Mouse (Mus musculus) hindbrain, embryonic 12.5 days (tissue): ENCODE data around the gene Gm8271. TPM values are rescaled to one million over a fixed set of nuclear protein-coding genes. Genes with fewer than 3 reads are reported as not detected.
"Not testable (repeated sequence)": the region's sequence is repeated elsewhere in the genome, so short reads cannot be mapped to it uniquely, and the experiment has no call there.

ENCODE experiments used
- ATAC-seq: fragments of 200-750 bp; cut with Nextera tagmentation; 2 replicates; pipeline ENCODE4 v1.8.0; 2017; ENCODE audit warnings: moderate TSS enrichment; ENCODE audit not compliant: low FRiP score
- H3K27ac ChIP-seq: fragments of 300-500 bp; sonication (generic); 2 replicates; pipeline ENCODE4 v1.5.1; 2016; ENCODE audit warnings: mild to moderate bottlenecking
- H3K27me3 ChIP-seq: fragments of 300-500 bp; sonication (generic); 2 replicates; pipeline ENCODE4 v1.6.1; 2016; ENCODE audit warnings: mild to moderate bottlenecking
- H3K36me3 ChIP-seq: fragments of 300-500 bp; sonication (generic); 2 replicates; pipeline ENCODE4 v1.6.1; 2016; ENCODE audit warnings: mild to moderate bottlenecking
- H3K4me1 ChIP-seq: fragments of 300-500 bp; sonication (generic); 2 replicates; pipeline ENCODE4 v1.6.1; 2016
- H3K4me2 ChIP-seq: fragments of 300-500 bp; sonication (generic); replicated peaks from 2 replicates; pipeline ENCODE4 v1.6.1; 2016; ENCODE audit warnings: mild to moderate bottlenecking
- H3K4me3 ChIP-seq: fragments of 300-500 bp; sonication (generic); 2 replicates; pipeline ENCODE4 v1.5.1; 2016; ENCODE audit warnings: mild to moderate bottlenecking
- H3K9ac ChIP-seq: fragments of 300-500 bp; sonication (generic); 2 replicates; pipeline ENCODE4 v1.6.1; 2016; ENCODE audit warnings: mild to moderate bottlenecking, moderate library complexity
- H3K9me3 ChIP-seq: fragments of 300-500 bp; sonication (generic); replicated peaks from 2 replicates; pipeline ENCODE4 v1.6.1; 2016; ENCODE audit warnings: mild to moderate bottlenecking
- WGBS: fragments of 180-500 bp; shearing (Covaris S2); methylation state at CpG from one replicate; pipeline ENCODE4 v1.1.7; 2016; 5-methylcytosine and 5-hydroxymethylcytosine counted together
- polyA plus RNA-seq: library from polyadenylated mRNA; unstranded; fragments of >200 nt; fragmentation: Nextera tagmentation; extraction: Ambion mirVana; gene quantifications from 2 replicates; pipeline ENCODE4 v1.2.1, GENCODE M21; 2016

Gm8271 gene
- not detected in 2 replicates for polyA plus RNA-seq

DNA sequence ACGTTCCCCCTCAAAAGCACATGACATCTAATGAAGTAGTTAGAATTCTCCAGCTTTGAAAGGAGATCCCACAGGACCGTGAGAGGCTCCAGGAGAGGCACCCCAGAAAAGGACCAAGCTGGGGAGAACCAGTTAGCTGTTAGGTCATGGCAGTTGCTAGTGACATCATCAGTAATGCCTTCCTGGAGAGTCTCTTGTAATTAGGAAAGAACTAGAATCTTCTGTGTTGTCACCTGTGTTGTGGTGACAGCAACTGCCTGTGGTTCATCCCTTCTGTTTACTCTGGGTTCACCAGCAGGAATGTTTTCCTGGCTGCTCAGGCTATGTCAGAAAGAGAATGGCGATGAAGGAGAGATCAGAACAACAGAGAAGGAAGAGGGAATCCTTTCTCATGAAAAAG is at the start of gene Gm8271:
Gene Gm8271 (plus strand): TSS at position 301 of the 400 bp plus-strand sequence.
- H3K9ac ChIP-seq, H3K36me3 ChIP-seq, H3K27me3 ChIP-seq, H3K27ac ChIP-seq, ATAC-seq, H3K4me3 ChIP-seq, H3K9me3 ChIP-seq, H3K4me1 ChIP-seq, H3K4me2 ChIP-seq: not testable (repeated sequence)
- WGBS: no CpG with 5 or more reads among the region's 3 CpGs

- WGBS: no CpG with 5 or more reads among the region's 1 CpGs
- H3K9me3 ChIP-seq: not testable (repeated sequence)
Measured at GRCm38 (mm10) chr14:5164235-5164634, 21.4 kb upstream of the Gm8271 start, which contains the start of gene Gm3317. Gene Gm3317, plus strand, starts transcription at chr14:5164535.

More at GRCm38 (mm10) chr14:5164235-5164634, 21.4 kb upstream of the Gm8271 start, which contains the start of gene Gm3317:
- H3K4me3 ChIP-seq, ATAC-seq, H3K27ac ChIP-seq, H3K9ac ChIP-seq, H3K4me1 ChIP-seq, H3K4me2 ChIP-seq, H3K27me3 ChIP-seq, H3K36me3 ChIP-seq: not testable (repeated sequence)

Other genes starting within 250 kb of the Gm8271 start
- gene Gm8297, start 201.9 kb upstream of the Gm8271 start, polyA plus RNA-seq: not detected in 2 replicates
- not detected in 2 replicates for gene Gm3298, start 169.9 kb upstream of the Gm8271 start, polyA plus RNA-seq
- gene 4930555G01Rik, start 135.2 kb upstream of the Gm8271 start, polyA plus RNA-seq: not detected in 2 replicates
- 1.9 and 3.8 TPM in 2 replicates for gene Gm8281, start 114.8 kb upstream of the Gm8271 start, polyA plus RNA-seq
- not detected in 2 replicates for gene Gm8279, start 54.3 kb upstream of the Gm8271 start, polyA plus RNA-seq
- gene Gm3317, start 21.3 kb upstream of the Gm8271 start, polyA plus RNA-seq: not detected in 2 replicates
- gene Gm3526, start 74.8 kb downstream of the Gm8271 start, polyA plus RNA-seq: not detected in 2 replicates
- not detected in 2 replicates for gene Gm3542, start 149.1 kb downstream of the Gm8271 start, polyA plus RNA-seq
- gene Gm3500, start 203.3 kb downstream of the Gm8271 start, polyA plus RNA-seq: not detected in 2 replicates